Mouse (Mus musculus) spleen, postnatal 10 days (tissue): Measurements from ENCODE around the gene Jade1.

Source experiments
- DNase-seq, 2 experiments: peaks; one replicate each; pipeline ENCODE4 v3.0.0; 2021 to 2022; ENCODE audit warnings: low spot score in 2 of 2

Jade1 gene

DNA sequence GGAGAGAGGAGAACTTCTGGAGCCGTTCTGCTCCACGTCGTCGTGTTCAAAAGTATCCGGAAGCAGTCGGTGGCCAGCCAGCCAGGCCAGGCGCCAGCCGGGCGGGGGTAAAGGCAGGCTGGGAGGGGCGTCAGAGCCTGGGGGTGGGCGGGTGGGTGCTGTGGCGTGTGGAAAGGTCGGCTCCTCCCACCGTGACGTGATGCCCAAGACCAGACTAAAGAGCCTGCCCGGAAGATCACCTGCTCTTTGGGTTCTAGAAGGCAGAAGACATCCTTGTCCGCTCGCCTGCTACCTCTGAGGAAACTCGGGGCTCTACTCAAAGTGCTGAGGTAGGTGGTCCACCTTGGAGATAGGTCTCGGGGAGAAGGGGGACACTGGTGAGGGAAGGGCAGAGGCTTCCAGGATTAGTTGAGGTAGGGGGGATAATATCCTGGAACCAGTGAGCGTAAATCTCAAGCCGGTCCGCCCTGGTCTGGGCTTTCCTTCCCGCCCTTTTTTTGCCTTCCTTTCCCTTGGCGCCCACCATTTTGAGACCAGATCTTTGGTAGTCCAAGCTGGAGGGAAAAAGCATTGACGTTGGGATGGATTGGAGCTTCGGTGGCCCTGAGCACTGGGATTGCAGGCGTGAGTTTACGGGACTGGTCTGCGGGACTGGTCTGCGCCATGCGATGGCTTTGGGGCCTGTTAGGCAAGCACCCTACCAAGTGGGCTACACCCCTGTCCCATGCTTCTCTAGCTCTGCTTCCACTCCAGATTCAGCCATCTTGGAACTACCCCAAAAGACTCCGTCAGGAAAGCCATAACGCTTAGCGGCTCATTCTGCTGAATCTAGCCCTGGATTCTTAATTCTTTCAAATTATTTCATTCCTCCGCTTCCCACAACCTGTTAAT, at the start of gene Jade1:
Jade1 (plus strand) TSS at position 241 of the 891 bp plus-strand sequence.
- DNase-seq: no peak

DNA sequence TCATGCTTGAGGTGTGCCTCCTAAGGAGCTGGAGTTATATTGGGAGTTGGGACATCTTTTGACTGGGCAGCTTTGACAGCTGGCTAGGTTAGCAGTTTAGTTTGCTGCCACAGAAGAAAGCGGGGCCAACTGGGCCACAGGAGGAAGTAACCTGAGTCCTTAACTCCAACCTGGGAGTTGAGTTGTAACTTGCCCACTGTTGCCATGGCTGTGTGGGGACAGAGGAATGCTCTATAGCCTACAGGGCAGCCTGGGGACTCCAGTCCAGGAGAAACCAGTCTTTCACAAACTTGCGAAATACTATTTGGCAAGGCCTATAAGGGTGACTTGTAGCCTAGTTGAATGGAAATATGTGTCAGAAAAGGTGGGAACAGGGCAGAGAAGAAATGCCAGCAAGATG, 46.1 kb upstream of the Jade1 start:
- no peak for DNase-seq

DNA sequence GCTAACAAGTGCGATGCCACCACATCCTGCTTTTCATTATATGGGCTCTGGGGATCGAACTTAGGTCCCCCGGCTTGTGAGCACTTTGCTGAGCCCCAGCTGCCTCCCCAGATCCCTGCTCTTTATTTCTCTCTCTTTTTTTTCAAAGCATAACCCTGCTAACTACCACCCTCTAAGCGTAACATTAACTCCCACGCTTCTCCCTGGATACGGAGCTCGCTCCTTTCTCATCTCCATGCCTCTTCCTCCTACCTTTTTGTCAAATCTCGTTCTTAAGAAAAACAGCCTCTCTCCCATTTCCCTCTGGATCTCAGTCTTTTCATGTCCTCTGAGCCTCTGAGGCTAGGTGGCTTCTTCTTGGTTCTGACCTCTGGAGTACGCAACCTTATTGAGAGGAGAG, 45.3 kb upstream of the Jade1 start:
- no peak for DNase-seq

DNA sequence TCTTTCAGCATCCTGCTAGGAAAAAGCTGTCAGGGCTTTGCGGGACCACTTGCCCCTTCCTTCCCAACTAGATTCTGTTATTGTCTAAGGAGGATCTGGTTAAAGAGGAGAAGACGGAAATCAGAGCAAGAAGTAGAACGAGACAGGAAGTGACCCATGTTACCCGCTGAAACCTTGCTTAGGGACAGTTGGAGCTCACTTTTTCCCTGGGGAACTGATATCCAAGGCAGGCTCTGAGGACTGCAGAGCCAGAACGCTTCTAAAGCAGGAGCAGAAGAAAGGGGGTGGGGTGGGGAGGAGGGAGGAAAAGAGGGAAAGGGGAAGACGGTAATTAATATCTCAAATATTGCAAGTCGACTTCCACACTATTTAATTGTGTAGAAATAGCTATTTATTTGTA, 44.8 kb upstream of the Jade1 start:
- no peak for DNase-seq

DNA sequence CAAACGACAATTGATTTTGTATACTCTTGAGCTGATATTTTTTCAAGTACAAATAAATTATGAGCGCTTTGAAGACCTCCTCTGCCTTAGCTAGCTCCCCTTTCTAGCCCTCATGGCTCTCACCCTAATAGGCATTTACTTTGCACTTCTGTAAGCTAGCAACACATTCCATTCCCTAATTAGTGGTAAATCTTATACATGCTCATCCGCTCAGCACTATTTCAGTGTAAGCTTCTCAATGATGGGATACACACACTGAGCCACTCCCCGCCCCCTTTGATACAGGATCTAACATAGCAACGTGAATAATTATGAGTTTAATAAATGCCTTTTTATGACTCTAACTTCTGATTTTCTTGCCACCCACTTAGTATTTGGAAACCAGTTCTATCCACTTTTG, 41.5 kb upstream of the Jade1 start:
- DNase-seq: no peak

DNA sequence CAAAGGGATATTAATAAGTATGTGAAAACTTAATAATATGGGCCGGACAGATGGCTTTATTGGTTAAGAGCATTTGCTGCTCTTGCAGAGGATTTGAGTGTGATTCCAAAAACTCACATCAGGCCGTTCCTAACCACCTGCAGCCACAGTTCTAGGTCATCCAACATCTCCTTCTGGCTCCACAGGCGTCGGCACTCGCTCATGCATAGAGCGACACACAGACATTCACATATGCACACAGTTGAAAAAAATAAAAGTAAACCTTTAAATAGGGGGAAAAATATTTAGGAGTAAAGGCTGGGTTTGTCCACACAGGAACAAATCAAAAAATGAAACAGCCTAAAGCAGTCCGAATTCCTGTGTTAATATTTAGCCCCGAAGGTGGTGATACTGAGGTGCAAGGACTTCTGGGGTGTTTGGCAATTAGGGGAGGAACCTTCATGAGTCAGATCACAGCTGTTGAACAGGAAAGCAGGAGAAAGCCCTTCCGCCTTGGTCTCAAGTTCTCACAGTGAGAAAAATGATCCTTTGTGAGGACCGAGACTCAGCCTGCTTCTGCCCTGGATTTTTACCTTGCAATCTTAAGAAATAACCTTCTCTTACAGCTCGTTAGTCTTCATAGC, 40.7 kb upstream of the Jade1 start:
- no peak for DNase-seq

DNA sequence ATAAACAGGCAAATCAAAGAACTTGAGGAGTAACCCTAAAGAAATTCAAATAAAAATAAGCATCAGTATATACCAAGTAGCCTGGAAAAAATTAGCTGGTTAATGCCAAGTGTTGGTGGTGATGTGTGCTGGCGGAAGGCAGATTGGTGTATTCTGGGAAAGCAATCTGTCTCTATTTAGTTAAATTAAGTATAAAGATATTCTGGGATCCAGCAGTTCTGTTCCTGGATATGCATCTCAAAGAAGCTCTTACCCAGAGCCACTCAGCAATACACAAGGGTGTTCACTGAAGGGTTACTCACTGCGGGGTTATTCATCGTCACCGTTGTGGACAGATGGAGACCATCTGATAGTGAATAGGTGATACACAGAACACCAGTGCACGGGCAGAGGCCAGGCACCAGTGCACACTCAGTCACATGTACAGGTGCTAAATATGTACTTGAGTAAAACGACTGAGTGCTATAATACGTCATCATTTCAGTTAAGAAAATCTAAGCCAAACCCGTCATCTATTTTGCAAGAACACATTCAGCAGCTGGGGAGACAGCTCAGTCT, 38.5 kb upstream of the Jade1 start:
- DNase-seq: no peak

DNA sequence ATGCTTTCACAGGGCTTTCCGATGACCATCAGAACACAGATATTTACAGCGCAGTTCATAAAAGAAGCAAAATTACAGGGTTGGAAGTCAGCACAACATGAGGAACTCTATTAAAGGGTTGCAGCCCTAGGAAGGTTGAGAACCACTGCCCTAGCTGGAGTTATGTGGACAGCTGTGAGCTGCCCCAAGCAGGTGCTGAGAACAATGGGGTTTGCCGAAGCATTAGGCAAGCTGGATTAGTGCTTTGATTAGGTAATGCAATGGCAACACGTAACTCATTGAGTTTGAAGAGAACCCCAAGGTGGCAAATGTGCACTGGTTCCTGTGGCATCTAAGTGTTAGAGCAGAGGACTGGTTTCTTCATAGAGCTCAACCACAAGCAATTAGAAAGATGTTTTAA, 34.6 kb upstream of the Jade1 start:
- no peak for DNase-seq

DNA sequence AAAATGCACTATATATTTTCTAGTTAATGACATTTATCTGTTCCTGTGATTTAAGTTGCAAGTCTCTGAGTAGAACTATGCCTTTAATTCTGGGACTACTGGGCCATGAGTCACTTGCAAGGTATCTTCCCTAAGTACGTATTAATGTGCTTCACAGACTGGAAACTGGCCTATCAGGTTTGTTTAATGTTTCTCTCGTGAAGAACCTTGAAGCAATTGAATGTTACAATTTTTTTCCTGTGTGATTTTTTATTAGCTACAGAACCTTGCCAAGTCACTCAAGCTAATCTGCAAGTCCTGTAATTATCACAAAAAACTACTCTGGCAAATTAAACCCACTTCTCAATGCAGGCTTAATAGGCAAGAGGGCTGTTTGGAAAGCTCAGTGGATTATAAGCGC, 33.8 kb upstream of the Jade1 start:
- no peak for DNase-seq

DNA sequence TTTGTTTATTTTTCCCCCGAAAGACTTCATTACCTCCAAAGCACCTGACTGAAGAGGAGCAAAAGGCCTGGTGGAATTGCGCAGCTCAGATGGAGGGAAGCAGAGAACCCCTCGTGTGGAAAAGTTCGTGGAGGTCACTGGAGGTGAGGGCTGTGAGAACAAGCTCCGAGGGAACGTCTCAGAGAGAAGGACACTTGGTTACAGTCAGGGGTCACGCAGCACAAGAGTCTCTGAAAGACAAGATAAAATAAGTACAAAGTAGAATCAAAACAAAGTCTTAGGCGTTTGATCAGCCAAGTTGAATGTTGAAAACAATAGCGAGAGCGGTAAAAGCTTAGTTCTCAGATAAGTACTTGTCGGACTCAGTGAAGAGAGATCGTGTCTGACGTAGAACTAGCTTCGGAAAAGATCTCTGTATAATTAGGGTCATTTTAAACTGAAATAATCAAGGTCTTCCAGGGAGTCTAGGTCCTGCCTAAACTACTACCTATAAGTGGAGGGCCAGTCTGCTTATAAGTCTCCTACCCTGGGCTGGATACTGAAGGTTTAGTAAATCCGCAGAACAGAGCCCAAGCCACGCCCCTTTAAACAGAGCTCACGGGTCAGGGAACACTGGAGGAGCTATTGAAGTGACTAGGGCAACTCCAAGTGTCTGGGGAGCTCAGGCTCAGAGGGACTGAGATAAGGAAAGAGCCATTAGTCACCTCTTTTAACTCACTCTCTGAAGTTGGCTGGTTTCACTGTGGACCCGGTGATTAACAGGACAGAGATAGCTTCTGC, 33.1 kb upstream of the Jade1 start:
- no peak for DNase-seq

DNA sequence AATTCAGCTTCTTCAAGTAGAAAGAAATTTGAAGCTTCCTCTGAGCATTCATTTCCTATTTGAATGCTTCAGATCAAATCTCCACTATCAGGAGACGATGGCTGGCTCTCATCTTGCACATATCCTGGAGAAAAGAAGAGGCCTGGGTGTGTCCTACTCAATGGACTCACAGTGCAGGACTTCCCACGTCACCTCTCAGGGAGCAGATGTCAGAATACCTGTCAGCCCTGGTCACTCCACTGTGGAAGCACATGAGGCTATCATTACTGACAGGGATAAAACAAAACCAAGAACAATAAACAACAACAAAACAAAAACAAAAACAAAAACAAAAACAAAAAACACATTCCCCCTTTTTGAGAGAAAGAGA, 32.5 kb upstream of the Jade1 start:
- DNase-seq: no peak

DNA sequence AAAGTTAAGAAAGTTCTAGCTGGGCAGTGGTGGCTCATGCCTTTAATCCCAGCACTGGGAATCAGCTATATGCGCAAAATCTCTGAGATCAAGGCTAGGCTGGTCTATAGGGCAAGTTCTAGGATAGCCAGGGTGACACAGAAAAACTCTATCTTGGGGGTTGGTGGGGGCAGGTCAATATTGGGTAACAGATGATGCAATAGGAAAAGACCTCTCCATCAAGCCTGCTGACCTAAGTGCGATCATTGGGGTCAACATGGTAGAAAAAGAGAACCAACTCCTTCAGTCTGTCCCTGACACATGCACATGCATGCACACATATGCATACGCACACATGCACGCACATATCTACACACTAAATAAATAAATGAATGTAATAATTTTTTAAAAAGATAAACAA, 32.1 kb upstream of the Jade1 start:
- no peak for DNase-seq

DNA sequence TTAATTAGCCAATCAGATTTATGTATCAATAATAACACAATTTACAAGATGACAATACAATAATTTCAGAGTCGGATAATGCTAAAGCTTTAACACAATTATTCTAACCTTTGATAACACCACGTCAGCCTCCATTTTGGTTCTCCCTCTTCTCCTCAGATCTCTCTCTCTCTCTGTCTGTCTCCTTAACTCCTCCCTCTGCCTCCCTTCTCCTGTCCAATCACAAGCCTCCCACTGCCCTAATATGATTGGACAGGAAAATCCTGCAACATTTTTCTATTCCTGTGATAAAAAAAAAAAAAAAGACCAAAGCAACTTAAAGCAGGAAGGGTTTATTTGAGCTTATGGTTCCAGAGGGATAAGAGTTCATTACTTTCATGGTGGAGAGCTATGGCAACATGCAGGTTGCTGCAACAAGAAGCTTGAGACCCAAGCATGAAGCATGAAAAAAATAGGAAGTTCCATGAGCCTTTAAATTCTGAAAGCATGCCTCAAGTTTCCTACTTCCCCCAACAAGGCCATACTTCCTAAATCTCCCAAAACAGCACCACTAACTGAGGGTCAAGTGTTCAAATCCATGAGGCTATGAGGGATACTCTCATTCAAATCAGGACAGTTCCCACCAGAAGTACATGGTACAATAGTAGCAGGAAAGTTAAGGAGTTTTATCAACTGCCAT, 27.1 kb upstream of the Jade1 start:
- DNase-seq: no peak

DNA sequence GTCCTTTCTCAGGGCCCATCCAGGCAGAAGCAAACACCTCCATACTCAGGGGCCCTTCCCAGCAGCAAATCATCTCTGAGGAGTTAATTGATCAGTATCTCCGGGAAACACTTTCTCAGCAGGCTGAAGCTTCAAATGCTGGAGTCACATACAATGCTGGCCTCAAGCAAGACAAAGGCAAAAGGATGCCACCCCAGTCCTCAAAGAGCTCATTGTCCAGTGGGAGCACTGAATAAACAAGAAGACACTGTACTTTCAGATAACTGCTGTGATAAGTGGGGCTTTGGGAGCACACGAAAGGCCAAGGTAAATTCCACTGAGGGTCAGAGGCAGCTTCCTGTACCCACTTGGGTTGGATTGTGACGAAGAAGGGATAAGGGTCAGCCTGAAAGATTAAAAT, 25.4 kb upstream of the Jade1 start:
- no peak for DNase-seq

DNA sequence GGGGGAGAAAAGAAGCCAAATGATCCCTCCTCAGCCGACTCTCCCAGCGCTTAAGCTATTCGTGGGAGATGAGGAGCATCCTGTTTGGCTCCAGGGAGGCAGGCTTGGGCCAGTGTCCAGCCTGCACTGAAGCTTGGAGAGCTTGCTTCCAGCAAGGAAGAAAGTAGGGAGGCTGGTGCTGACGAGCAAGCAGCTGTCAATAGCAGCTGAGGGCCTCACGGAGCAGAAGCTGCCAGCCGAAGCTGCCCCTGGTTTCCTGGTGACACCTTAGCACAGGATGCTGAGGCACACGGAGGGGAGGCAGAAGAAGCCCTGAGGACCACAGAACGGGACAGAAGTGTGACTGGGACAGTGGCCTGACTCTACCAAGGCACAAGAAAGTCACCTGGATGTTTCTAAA, 24.0 kb upstream of the Jade1 start:
- DNase-seq: no peak

DNA sequence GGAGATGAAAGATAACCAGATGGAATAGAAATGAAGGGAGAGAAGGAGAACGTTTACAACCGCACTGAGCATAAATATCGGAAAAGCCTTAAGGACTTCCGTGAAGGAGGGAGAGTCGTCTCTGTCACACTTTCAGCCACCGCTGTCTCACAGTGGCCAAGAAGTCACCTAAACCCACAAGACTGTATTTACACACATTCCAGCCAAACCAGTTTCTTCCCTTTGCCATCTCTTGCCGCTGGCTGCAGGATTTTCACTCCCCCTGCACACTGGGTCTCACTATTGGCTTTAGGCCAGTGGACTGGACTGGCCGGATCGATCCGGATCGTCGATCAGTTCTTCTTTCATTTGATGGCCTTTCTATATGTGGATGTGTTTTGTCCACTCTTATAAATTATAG, 23.4 kb upstream of the Jade1 start:
- DNase-seq: no peak

DNA sequence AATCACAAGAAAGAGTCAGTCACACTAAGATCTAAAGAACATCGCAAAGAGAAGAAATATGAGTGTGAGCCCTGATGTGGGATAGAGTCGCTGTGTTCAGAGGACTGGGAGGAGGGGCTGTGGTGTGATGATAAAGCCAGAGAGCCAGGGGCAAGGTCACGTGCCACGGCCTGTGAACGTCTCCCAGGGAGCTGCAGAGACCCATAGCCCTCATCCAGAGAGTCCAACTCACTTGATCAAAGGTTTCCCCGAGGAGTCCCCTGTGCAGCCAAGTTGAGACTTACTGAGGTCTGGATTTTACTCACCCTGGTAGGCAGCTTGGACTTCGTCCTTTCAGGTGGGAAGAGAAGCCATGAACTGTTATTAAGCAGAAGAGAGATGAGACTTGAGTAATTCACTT, 21.9 kb upstream of the Jade1 start:
- no peak for DNase-seq

DNA sequence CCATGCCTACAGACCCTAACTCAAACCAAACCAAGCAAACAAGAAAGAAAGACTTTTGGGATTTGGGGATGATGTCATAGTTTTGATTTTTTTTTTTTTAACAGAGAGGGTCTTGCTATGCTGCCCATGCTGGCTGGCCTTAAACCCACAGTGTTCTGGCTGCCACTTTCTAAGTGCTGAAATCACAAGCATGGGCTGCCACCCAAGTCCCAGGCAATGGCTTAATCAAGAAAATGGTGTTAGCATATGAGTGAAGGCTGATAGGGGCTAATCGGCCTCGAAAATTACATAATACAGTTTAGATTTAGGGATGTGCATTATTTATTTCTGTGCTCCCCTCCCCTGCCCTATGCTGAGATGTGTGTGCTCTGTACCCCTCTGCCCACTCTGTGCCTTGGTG, 17.6 kb upstream of the Jade1 start:
- no peak for DNase-seq

DNA sequence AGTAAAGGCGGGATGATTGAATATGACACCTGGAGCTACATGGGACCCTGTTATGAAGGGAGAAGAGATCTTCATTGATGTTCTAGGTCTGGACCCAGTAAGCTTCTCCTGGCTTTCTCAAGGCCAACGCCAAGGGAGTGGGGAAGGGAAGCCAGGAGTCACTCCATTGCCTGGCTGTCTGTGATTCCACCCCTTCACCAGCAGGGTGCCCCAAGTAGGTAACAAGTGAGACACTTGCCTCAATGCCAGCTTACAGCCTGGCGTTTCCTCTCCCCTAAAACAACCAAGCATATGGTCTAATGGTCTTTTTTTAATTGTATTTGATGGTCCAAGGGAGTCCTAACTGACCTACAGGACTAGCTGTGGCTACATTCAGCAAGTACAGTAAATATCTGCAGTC, 14.2 kb upstream of the Jade1 start:
- peak in 1 of 2 experiments; percentile 27 for DNase-seq

DNA sequence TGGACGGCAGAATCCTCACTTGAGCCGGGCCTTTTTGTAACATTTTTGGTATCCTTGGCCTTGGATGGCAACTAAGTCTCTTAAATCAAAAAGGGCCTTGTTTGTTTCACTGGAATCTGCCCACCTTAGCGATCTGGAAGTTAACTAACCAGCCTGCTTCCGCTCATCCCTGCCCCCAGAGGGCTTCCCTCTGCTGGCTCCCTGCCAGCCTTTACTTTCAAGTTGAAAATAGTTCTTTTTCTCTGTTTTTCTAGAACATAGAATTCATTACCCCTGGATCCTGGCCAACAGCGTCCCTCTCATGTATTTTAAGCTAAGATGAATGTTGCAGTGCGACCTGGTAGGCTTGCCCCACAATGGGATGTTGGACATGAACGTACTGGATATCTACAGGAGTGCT, 11.1 kb upstream of the Jade1 start:
- DNase-seq: no peak

DNA sequence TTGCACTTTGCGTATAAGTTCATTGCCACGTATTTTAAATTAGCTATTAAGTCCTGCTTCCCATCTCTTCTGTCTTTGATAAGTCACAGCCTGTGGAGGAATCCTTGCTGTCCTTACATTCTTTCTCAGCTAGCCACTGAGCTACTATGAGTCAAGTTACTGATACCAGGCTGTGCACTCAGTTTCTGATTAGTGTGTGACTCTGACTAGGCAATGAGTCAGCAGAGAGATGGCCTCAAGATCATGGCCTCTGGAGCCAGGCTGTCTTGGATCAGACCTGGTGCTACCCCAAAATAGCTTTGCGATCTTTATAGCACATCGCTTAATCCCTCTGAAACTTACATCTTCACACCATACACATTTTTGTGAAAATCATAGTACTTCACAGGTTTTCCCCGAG, 8.2 kb upstream of the Jade1 start:
- no peak for DNase-seq

DNA sequence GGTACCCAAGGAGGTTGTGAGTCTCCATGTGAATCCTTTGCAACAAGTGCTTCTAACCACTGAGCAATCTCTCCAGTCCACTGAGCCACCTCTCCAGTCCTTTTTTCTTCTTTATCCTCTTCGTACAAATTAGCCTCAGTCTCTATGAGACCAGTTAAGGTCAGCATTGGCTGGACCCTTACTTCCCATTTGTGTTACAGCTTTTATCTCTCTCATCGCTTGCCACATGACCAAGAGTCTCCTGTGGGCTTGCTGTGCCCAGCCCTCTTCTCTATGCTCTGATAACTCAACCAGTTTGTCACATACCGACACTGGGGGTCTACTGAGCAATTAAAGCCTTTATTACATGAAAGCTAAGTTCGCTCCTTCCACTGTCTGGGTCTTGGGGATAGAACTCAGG, 7.3 kb upstream of the Jade1 start:
- DNase-seq: no peak
